Mouse (Mus musculus) embryo, embryonic 10.5 days (tissue): ENCODE data around the gene Agpat3.
A peak's percentile ranks its signal among the peaks of the same experiment; 100 is the strongest.
"Not testable (repeated sequence)": the region's sequence is repeated elsewhere in the genome, so short reads cannot be mapped to it uniquely, and the experiment has no call there.

ENCODE experiments used
- DNase-seq: peaks from one replicate; pipeline ENCODE4 v3.0.0-alpha.2; 2015; ENCODE audit warnings: low spot score

Gene Agpat3

GRCm38 (mm10) chr10:78360290-78360711 is 8.0 kb upstream of the Agpat3 start:
- no peak for DNase-seq

GRCm38 (mm10) chr10:78358999-78359398 is 6.7 kb upstream of the Agpat3 start:
- not testable (repeated sequence) for DNase-seq

- DNase-seq, result no peak
Observed at GRCm38 (mm10) chr10:78358266-78358665, 6.0 kb upstream of the Agpat3 start.

- DNase-seq, result no peak
Observed at GRCm38 (mm10) chr10:78357742-78358141, 5.5 kb upstream of the Agpat3 start.

GRCm38 (mm10) chr10:78355931-78356593 is 3.8 kb upstream of the Agpat3 start:
- DNase-seq, result no peak

DNA sequence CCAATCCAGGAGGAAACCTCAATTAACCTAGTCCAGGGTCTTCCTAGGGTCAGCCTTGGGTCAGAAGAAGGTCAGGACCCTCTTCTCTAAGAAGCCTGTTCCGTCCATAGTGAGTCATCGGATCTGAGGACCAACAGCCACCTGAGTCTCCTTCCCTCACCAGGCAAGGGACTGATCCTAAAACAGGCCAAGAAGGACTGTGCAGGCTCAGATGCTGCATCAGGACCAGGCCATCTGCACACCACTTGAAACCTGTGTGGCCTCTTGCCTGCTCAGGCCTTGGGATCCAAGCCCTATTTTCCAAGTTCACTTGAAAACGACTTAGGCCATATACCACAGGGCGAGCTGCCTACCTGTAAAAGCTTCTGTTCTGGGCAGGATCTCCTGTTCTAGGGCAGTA is 907 bp upstream of the Agpat3 start:
- peak; percentile 28 for DNase-seq

- no peak for DNase-seq
Observed at GRCm38 (mm10) chr10:78352666-78353030, 359 bp upstream of the Agpat3 start.

GRCm38 (mm10) chr10:78351564-78351886 is 764 bp downstream of the Agpat3 start:
- DNase-seq, result peak; percentile 14

DNA sequence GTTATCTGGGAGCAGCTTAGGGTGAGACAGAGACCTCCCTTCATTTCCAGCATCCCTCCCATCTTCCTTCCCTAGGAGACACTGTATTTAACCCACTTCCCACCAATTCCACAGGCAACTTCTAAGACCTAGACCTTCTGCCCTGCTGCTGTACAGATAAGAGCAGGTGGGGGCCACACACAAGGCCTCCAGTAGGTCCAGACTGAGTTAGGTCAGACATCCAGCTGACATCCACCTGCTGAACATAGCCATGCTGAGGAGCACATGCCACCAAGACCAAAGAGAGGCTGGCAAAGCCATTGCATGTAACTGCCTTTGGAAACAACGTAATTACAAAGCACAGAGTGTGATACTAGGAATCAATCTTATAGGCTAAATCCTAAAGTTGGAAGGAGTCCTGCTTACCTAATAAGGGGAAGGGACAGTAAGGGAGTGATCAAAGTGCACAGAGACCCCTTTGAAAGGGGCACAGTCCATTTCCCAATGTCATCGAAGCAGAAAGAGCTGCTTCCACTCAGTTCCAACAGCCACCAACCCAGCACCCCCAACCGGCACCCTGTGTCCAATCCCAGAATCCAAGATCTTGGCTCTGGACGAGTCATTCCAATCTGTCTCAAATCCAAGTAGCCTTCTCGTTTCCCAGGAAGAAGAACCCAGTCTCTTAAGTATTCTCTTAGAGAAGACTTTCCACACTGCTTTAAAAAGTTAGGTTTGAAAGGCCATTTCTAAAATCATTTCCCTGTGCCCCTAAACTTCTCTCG is 1.3 kb downstream of the Agpat3 start:
- DNase-seq, result peak; percentile 18

DNA sequence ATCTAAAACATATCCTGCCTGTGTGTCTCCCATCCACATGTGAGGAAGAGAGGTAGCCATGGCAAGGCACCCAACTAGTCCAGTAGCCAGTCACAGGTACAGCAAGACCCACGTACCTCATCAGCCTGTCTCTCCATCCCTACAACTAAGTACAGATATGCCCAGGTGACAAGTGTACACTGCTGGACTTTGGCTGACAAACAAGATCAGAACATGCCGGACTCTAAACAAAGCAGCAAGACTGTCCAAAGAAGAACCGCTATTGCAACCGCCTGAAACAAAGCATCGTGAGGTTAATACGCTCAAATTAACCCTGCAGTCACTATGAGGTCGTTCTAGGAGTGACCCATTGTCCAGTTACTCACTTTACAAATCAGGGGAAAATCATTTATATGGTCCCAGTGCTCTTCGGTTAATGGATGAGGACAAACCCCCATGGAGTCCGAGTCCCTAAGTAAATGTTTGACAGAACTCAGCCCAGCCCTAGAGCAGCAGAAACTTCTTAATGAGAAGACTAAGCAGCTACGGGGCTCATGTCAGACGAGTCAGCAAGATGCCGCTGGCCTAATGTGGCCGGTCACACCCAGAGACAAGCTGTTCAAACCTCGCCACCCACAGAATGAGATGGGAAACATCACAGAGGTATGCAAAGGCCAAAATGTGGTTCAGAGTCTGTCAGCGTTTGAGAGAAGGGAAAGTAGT is 2.7 kb downstream of the Agpat3 start:
- DNase-seq, result no peak

GRCm38 (mm10) chr10:78348211-78348610 is 4.1 kb downstream of the Agpat3 start:
- DNase-seq, result no peak

- DNase-seq, result no peak
Observed at GRCm38 (mm10) chr10:78347486-78347885, 4.8 kb downstream of the Agpat3 start.

- no peak for DNase-seq
Observed at GRCm38 (mm10) chr10:78345466-78345865, 6.8 kb downstream of the Agpat3 start.

DNA sequence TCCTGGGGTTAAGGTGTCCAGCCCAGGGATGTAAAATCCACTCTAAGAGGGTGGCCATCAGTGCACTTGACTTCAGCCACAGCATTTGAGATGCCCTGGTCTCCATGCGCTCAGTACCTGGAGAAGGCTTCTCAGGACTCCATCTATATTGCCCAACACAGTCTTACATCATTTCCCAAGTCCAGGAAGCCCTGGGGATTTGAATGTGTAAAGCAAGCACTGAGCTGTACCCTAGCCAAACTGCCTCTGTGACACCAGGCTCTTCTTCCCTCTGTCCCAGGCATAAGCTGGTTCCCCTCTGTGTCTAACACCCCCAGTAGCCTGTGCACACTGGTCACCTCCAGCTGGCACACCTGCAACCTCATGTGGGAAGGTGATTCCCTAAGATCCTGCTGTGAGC is 10.2 kb downstream of the Agpat3 start:
- DNase-seq, result no peak

- DNase-seq, result no peak
Observed at GRCm38 (mm10) chr10:78338180-78338579, 14.1 kb downstream of the Agpat3 start.

DNA sequence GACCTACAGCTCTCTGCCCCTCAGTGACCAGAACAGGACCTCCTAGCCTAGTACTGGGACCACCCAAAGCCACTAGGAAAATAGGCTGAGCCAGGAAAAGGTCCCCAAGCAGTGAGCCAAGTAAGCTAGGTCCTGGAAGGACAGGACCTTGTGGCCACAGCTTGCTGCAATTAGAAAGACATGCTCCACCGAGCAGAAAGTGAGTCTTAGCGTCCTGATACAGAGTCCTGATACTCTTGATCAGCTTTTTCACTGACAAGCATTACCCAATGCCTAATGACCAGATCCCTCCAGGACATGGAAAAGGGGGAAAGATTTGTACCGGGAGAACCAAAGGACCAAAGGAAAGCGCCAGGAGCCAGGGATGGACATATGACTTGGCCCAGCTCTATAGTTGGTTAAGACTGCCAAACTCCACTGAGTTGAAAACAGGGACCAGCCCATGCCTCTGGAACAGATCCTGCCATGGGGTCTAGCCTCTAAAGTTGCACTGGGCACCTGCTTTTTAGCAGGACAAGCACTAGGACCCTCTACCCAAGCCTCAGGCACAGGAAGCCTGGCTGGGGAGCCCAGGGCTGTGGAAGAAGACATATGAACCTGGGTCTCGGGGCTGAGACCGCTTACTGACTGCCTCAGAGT is 17.2 kb downstream of the Agpat3 start:
- DNase-seq, result no peak

- no peak for DNase-seq
Observed at GRCm38 (mm10) chr10:78331577-78331976, 20.7 kb downstream of the Agpat3 start.

GRCm38 (mm10) chr10:78329305-78329704 is 23.0 kb downstream of the Agpat3 start:
- no peak for DNase-seq

DNA sequence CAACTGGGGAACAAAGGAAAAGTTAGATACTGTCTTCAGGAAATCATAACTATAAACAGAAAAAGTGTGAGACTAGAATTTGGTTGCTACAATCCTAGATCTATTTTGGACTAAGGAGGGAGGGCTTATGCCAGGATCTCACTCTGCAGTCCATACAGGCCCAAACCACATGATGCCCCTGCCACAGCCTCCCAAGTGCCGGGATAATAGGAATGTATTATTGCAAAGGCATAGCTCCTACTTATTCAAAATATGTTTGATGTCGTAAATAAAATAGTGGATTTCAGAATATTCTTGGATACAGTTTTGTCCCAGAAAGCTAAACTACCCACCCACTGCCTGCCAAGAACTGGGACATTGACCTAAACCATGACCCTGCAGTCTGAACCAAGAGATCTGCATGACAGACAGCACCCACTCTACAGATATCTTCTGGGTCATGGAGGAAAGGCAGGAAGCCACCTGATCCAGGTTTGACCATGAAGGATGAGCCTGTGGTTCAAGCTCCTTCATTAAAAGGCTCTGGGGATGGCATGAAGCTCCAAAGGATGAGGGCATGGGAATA is 24.2 kb downstream of the Agpat3 start:
- no peak for DNase-seq

DNA sequence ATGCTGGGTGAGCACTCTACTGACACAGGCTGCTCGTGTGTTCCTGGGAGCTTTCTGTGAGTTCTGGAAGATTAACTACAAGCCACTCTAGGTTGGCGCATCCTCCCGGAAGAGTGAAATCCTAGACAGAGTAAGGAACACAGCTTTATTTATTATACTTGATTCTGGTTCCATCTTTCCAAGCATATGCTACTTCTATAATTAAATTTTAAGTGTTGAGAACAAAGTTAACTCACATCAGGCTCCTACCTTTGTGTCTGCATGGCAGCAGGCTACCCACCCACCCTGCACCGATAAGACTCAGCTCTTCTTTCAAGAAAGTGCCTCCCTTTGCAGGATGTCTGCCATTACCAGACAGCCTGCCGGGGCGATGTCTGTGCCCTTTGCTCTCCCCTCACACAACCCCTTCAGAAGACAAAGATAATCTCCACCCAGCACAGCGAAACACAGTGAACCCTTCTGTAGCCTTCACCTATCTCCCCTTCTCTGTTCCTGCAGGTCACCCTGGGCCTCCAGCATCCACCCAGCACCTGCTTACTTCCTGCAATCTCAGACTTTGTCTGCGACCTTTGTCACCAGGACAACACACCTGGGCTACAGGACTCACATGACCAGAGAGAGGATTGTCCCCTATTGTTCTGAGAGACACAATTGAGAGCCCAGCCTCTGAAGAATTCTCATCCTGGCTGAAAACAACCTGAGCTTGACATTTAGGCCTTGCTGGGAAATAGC is 26.2 kb downstream of the Agpat3 start:
- DNase-seq, result no peak

- DNase-seq, result no peak
Observed at GRCm38 (mm10) chr10:78324556-78325164, 27.6 kb downstream of the Agpat3 start.
